Mouse (Mus musculus) liver, adult 2 months (tissue): ENCODE measurements at regions not wholly inside any gene's neighbourhood (a gene's known extent, or its start where the extent isn't known, plus 50 kb on each side); places are given as distances from the start of the nearest gene placed in this dataset.

ENCODE experiments used
- CTCF ChIP-seq: fragments of 200-500 bp; IDR thresholded peaks from 2 replicates; pipeline ENCODE4 v1.5.1; 2011; ENCODE audit warnings: low read depth, low read length, control low read depth
- POLR2A ChIP-seq: fragments of 200-500 bp; IDR thresholded peaks from 2 replicates; pipeline ENCODE4 v1.6.1; 2011; ENCODE audit warnings: low read length, control low read depth; ENCODE audit not compliant: insufficient read depth; ENCODE audit errors: extremely low read depth

- TF ChIP-seq POLR2A (no peak), CTCF (no peak)
Observed at GRCm38 (mm10) chr4:90627937-90628336, 409.3 kb downstream of the Zfp352 start.
